Mouse (Mus musculus): ENCODE measurements around the gene Pparg. TPM values are rescaled to one million over a fixed set of nuclear protein-coding genes. Genes with fewer than 3 reads are reported as not detected.

The Pparg gene
- polyA plus RNA-seq, 1 experiment = 5.2 TPM

GRCm38 (mm10) chr6:115464661-115465060 lies 103.9 kb downstream of the Pparg start:
- peaks cover 22% of the 10 kb centered on the region; the same call in 1 of the 2 replicates for H3K4me1 ChIP-seq (ENCODE audit: control insufficient read depth, insufficient read depth, insufficient read length, low read length)
- peak overlapping the region; percentile 39; the same call in 1 of the 2 replicates for H3K27ac ChIP-seq (ENCODE audit: insufficient read depth, low read depth, low read length)
- no peak overlapping the region for H3K4me3 ChIP-seq (ENCODE audit: low read depth, low read length)
- no peaks in the 10 kb centered on the region for H3K27me3 ChIP-seq (ENCODE audit: control insufficient read depth, insufficient read depth, low read length)
- 29% methylated on average over 3 of the region's 3 CpGs for WGBS
- no peaks in the 10 kb centered on the region for H3K36me3 ChIP-seq (ENCODE audit: control insufficient read depth, insufficient read depth, low read length)
- TF ChIP-seq POLR2A (IDR thresholded peaks at IDR 0.05; ENCODE audit: low read depth, low read length) = no peak
- TF ChIP-seq CTCF (IDR thresholded peaks at IDR 0.05; ENCODE audit: extremely low read depth, insufficient read length, insufficient replicate concordance, low read depth, low read length) = no peak

- peaks cover 28% of the 10 kb centered on the region; the same call in 1 of the 2 replicates for H3K4me1 ChIP-seq (ENCODE audit: control insufficient read depth, insufficient read depth, insufficient read length, low read length)
- no peak for TF ChIP-seq POLR2A (IDR thresholded peaks at IDR 0.05; ENCODE audit: low read depth, low read length)
- TF ChIP-seq CTCF (IDR thresholded peaks at IDR 0.05; ENCODE audit: extremely low read depth, insufficient read length, insufficient replicate concordance, low read depth, low read length) = no peak
- no peaks in the 10 kb centered on the region for H3K27me3 ChIP-seq (ENCODE audit: control insufficient read depth, insufficient read depth, low read length)
- no peaks in the 10 kb centered on the region for H3K36me3 ChIP-seq (ENCODE audit: control insufficient read depth, insufficient read depth, low read length)
- 34% methylated on average over 2 of the region's 2 CpGs for WGBS
- H3K27ac ChIP-seq (ENCODE audit: insufficient read depth, low read depth, low read length) = no peak overlapping the region
- no peak overlapping the region for H3K4me3 ChIP-seq (ENCODE audit: low read depth, low read length)
Observed at GRCm38 (mm10) chr6:115465463-115465862, 104.7 kb downstream of the Pparg start.

GRCm38 (mm10) chr6:115465876-115466275 lies 105.1 kb downstream of the Pparg start:
- H3K27ac ChIP-seq (ENCODE audit: insufficient read depth, low read depth, low read length) = peak overlapping the region; percentile 81
- TF ChIP-seq CTCF (IDR thresholded peaks at IDR 0.05; ENCODE audit: extremely low read depth, insufficient read length, insufficient replicate concordance, low read depth, low read length) = no peak
- H3K27me3 ChIP-seq (ENCODE audit: control insufficient read depth, insufficient read depth, low read length) = no peaks in the 10 kb centered on the region
- 0 out of 2 replicates have a peak, but pooled peaks cover 1% of the 10 kb centered on the region for H3K36me3 ChIP-seq (ENCODE audit: control insufficient read depth, insufficient read depth, low read length)
- H3K4me1 ChIP-seq (ENCODE audit: control insufficient read depth, insufficient read depth, insufficient read length, low read length) = peaks cover 28% of the 10 kb centered on the region; the same call in 1 of the 2 replicates
- WGBS = 29% methylated on average over 4 of the region's 4 CpGs
- no peak overlapping the region for H3K4me3 ChIP-seq (ENCODE audit: low read depth, low read length)

- Histone ChIP-seq H3K4me1 (ENCODE audit: control insufficient read depth, insufficient read depth, insufficient read length, low read length) (peaks cover 28% of the 10 kb centered on the region; the same call in 1 of the 2 replicates), H3K27ac (ENCODE audit: insufficient read depth, low read depth, low read length) (no peak overlapping the region), H3K27me3 (ENCODE audit: control insufficient read depth, insufficient read depth, low read length) (no peaks in the 10 kb centered on the region), H3K4me3 (ENCODE audit: low read depth, low read length) (no peak overlapping the region), H3K36me3 (ENCODE audit: control insufficient read depth, insufficient read depth, low read length) (0 out of 2 replicates have a peak, but pooled peaks cover 1% of the 10 kb centered on the region)
- 19% methylated on average over 3 of the region's 3 CpGs for WGBS
- TF ChIP-seq CTCF (IDR thresholded peaks at IDR 0.05; ENCODE audit: extremely low read depth, insufficient read length, insufficient replicate concordance, low read depth, low read length) (no peak), POLR2A (IDR thresholded peaks at IDR 0.05; ENCODE audit: low read depth, low read length) (no peak)
Observed at GRCm38 (mm10) chr6:115466601-115467000, 105.8 kb downstream of the Pparg start.

GRCm38 (mm10) chr6:115469666-115470581 lies 109.2 kb downstream of the Pparg start:
- 23% methylated on average over 3 of the region's 3 CpGs for WGBS
- peak overlapping the region; percentile 15; the same call in 1 of the 2 replicates for H3K27ac ChIP-seq (ENCODE audit: insufficient read depth, low read depth, low read length)
- H3K36me3 ChIP-seq (ENCODE audit: control insufficient read depth, insufficient read depth, low read length) = 0 out of 2 replicates have a peak, but pooled peaks cover 1% of the 10 kb centered on the region
- TF ChIP-seq CTCF (IDR thresholded peaks at IDR 0.05; ENCODE audit: extremely low read depth, insufficient read length, insufficient replicate concordance, low read depth, low read length) (no peak), POLR2A (IDR thresholded peaks at IDR 0.05; ENCODE audit: low read depth, low read length) (no peak)
- no peak overlapping the region for H3K4me3 ChIP-seq (ENCODE audit: low read depth, low read length)
- H3K27me3 ChIP-seq (ENCODE audit: control insufficient read depth, insufficient read depth, low read length) = no peaks in the 10 kb centered on the region
- peaks cover 11% of the 10 kb centered on the region; the same call in 1 of the 2 replicates for H3K4me1 ChIP-seq (ENCODE audit: control insufficient read depth, insufficient read depth, insufficient read length, low read length)

GRCm38 (mm10) chr6:115471956-115472355 lies 111.2 kb downstream of the Pparg start:
- Histone ChIP-seq H3K27me3 (ENCODE audit: control insufficient read depth, insufficient read depth, low read length) (no peaks in the 10 kb centered on the region), H3K4me1 (ENCODE audit: control insufficient read depth, insufficient read depth, insufficient read length, low read length) (peaks cover 9% of the 10 kb centered on the region; the same call in 1 of the 2 replicates), H3K36me3 (ENCODE audit: control insufficient read depth, insufficient read depth, low read length) (0 out of 2 replicates have a peak, but pooled peaks cover 1% of the 10 kb centered on the region), H3K27ac (ENCODE audit: insufficient read depth, low read depth, low read length) (no peak overlapping the region), H3K4me3 (ENCODE audit: low read depth, low read length) (no peak overlapping the region)
- TF ChIP-seq POLR2A (IDR thresholded peaks at IDR 0.05; ENCODE audit: low read depth, low read length) (no peak), CTCF (IDR thresholded peaks at IDR 0.05; ENCODE audit: extremely low read depth, insufficient read length, insufficient replicate concordance, low read depth, low read length) (no peak)

GRCm38 (mm10) chr6:115477081-115477695 lies 116.4 kb downstream of the Pparg start:
- WGBS = 34% methylated on average over 7 of the region's 7 CpGs
- TF ChIP-seq CTCF (IDR thresholded peaks at IDR 0.05; ENCODE audit: extremely low read depth, insufficient read length, insufficient replicate concordance, low read depth, low read length) (no peak), POLR2A (IDR thresholded peaks at IDR 0.05; ENCODE audit: low read depth, low read length) (no peak)
- H3K27ac ChIP-seq (ENCODE audit: insufficient read depth, low read depth, low read length) = peak overlapping the region; percentile 15; the same call in 1 of the 2 replicates
- no peak overlapping the region for H3K4me3 ChIP-seq (ENCODE audit: low read depth, low read length)
- H3K4me1 ChIP-seq (ENCODE audit: control insufficient read depth, insufficient read depth, insufficient read length, low read length) = peaks cover 26% of the 10 kb centered on the region
- no peaks in the 10 kb centered on the region; the same call in 1 of the 2 replicates for H3K36me3 ChIP-seq (ENCODE audit: control insufficient read depth, insufficient read depth, low read length)
- no peaks in the 10 kb centered on the region for H3K27me3 ChIP-seq (ENCODE audit: control insufficient read depth, insufficient read depth, low read length)

All from small intestine, adult 2 months (tissue).